Mouse (Mus musculus) midbrain, embryonic 15.5 days (tissue): ENCODE data around the gene Rnf167. TPM values are rescaled to one million over a fixed set of nuclear protein-coding genes. Genes with fewer than 3 reads are reported as not detected.

ENCODE experiments used
- ATAC-seq: fragments of 200-750 bp; cut with Nextera tagmentation; replicated peaks from 2 replicates; pipeline ENCODE4 v1.8.0; 2017; ENCODE audit warnings: moderate TSS enrichment
- H3K27ac ChIP-seq: fragments of 300-500 bp; sonication (generic); 2 replicates; pipeline ENCODE4 v1.5.1; 2015; ENCODE audit warnings: mild to moderate bottlenecking, inconsistent platforms
- H3K27me3 ChIP-seq: fragments of 300-500 bp; sonication (generic); replicated peaks from 2 replicates; pipeline ENCODE4 v1.6.1; 2015; ENCODE audit warnings: inconsistent platforms
- H3K36me3 ChIP-seq: fragments of 300-500 bp; sonication (generic); replicated peaks from 2 replicates; pipeline ENCODE4 v1.6.1; 2015; ENCODE audit warnings: inconsistent platforms
- H3K4me1 ChIP-seq: fragments of 300-500 bp; sonication (generic); 2 replicates; pipeline ENCODE4 v1.6.1; 2015; ENCODE audit warnings: inconsistent platforms
- H3K4me2 ChIP-seq: fragments of 300-500 bp; sonication (generic); 2 replicates; pipeline ENCODE4 v1.6.1; 2015; ENCODE audit warnings: inconsistent platforms, mild to moderate bottlenecking, moderate library complexity
- H3K4me3 ChIP-seq: fragments of 300-500 bp; sonication (generic); 2 replicates; pipeline ENCODE4 v1.5.1; 2015; ENCODE audit warnings: mild to moderate bottlenecking, inconsistent platforms
- H3K9ac ChIP-seq: fragments of 300-500 bp; sonication (generic); 2 replicates; pipeline ENCODE4 v1.6.1; 2015; ENCODE audit warnings: mild to moderate bottlenecking, inconsistent platforms
- H3K9me3 ChIP-seq: fragments of 300-500 bp; sonication (generic); 2 replicates; pipeline ENCODE4 v1.6.1; 2016; ENCODE audit warnings: inconsistent platforms
- WGBS: fragments of 180-500 bp; shearing (Covaris S2); methylation state at CpG from one replicate; pipeline ENCODE4 v1.1.7; 2015; ENCODE audit warnings: mixed read lengths; 5-methylcytosine and 5-hydroxymethylcytosine counted together
- polyA plus RNA-seq: library from polyadenylated mRNA; unstranded; fragments of >200 nt; fragmentation: Nextera tagmentation; extraction: Ambion mirVana; gene quantifications from 2 replicates; pipeline ENCODE4 v1.2.1, GENCODE M21; 2015

Rnf167 gene
- polyA plus RNA-seq, 1 experiment from 2014 or later, result 114 TPM

- no peak for ATAC-seq
- peaks cover 31% of the 10 kb centered on the region for H3K36me3 ChIP-seq
- no peaks in the 10 kb centered on the region for H3K9me3 ChIP-seq
- peak overlapping the region; percentile 93 for H3K4me2 ChIP-seq
- WGBS, result 71% methylated on average over 12 of the region's 12 CpGs
- H3K27me3 ChIP-seq, result 0 out of 2 replicates have a peak, but pooled peaks cover 2% of the 10 kb centered on the region
- H3K27ac ChIP-seq, result no peak overlapping the region
- peaks cover 54% of the 10 kb centered on the region for H3K4me1 ChIP-seq
- peak overlapping the region; percentile 99 for H3K4me3 ChIP-seq
- H3K9ac ChIP-seq, result no peak overlapping the region
Measured at GRCm38 (mm10) chr11:70652029-70652883, 5.2 kb downstream of the Rnf167 start.

- ATAC-seq, result no peak
- H3K4me1 ChIP-seq, result peaks cover 52% of the 10 kb centered on the region
Measured at GRCm38 (mm10) chr11:70652884-70653344, 5.9 kb downstream of the Rnf167 start.

GRCm38 (mm10) chr11:70653345-70654197 is 6.5 kb downstream of the Rnf167 start:
- Histone ChIP-seq H3K9ac (peak overlapping the region; percentile 99), H3K9me3 (no peaks in the 10 kb centered on the region), H3K4me2 (peak overlapping the region; percentile 93), H3K27ac (peak overlapping the region; percentile 97), H3K4me3 (peak overlapping the region; percentile 99), H3K36me3 (peaks cover 31% of the 10 kb centered on the region), H3K4me1 (peaks cover 45% of the 10 kb centered on the region), H3K27me3 (0 out of 2 replicates have a peak, but pooled peaks cover 2% of the 10 kb centered on the region)
- ATAC-seq, result peak; percentile 61
- under 1% methylated on average over 62 of the region's 63 CpGs for WGBS

More at GRCm38 (mm10) chr11:70652884-70653344, 5.9 kb downstream of the Rnf167 start:
- peak overlapping the region; percentile 99; the same call in 1 of the 2 replicates for H3K9ac ChIP-seq
- peak overlapping the region; percentile 99 for H3K4me3 ChIP-seq
- no peaks in the 10 kb centered on the region for H3K9me3 ChIP-seq
- 60% methylated on average over 6 of the region's 6 CpGs for WGBS
- peak overlapping the region; percentile 97 for H3K27ac ChIP-seq
- H3K4me2 ChIP-seq, result peak overlapping the region; percentile 93
- 0 out of 2 replicates have a peak, but pooled peaks cover 2% of the 10 kb centered on the region for H3K27me3 ChIP-seq
- H3K36me3 ChIP-seq, result peaks cover 31% of the 10 kb centered on the region

- under 1% methylated on average over 61 of the region's 61 CpGs for WGBS
- Histone ChIP-seq H3K9me3 (no peaks in the 10 kb centered on the region), H3K4me2 (peak within 1 kb of the TSS; percentile 93), H3K27ac (peak within 1 kb of the TSS; percentile 97), H3K36me3 (peaks cover 26% of the 10 kb centered on the region), H3K27me3 (0 out of 2 replicates have a peak, but pooled peaks cover 2% of the 10 kb centered on the region), H3K4me3 (peak within 1 kb of the TSS; percentile 99), H3K4me1 (peaks cover 38% of the 10 kb centered on the region), H3K9ac (peak within 1 kb of the TSS; percentile 99)
- ATAC-seq, result peak; percentile 61
Measured at GRCm38 (mm10) chr11:70654198-70654922, 7.3 kb downstream of the Rnf167 start, which contains the start of gene Pfn1. Gene Pfn1 (minus strand): TSS chr11:70654644.

GRCm38 (mm10) chr11:70654923-70655570 is 8.0 kb downstream of the Rnf167 start:
- peak overlapping the region; percentile 93 for H3K4me2 ChIP-seq
- WGBS, result under 1% methylated on average over 48 of the region's 48 CpGs
- ATAC-seq, result peak; percentile 63
- H3K9ac ChIP-seq, result peak overlapping the region; percentile 99
- peak overlapping the region; percentile 99 for H3K4me3 ChIP-seq
- H3K36me3 ChIP-seq, result peaks cover 19% of the 10 kb centered on the region
- H3K27me3 ChIP-seq, result 0 out of 2 replicates have a peak, but pooled peaks cover 2% of the 10 kb centered on the region
- H3K4me1 ChIP-seq, result peaks cover 38% of the 10 kb centered on the region
- H3K9me3 ChIP-seq, result no peaks in the 10 kb centered on the region
- H3K27ac ChIP-seq, result peak overlapping the region; percentile 97

GRCm38 (mm10) chr11:70655571-70656455 is 8.8 kb downstream of the Rnf167 start:
- Histone ChIP-seq H3K36me3 (peaks cover 13% of the 10 kb centered on the region), H3K9ac (peak overlapping the region; percentile 99)
- ATAC-seq, result no peak; the same call in 1 of the 2 replicates

GRCm38 (mm10) chr11:70656456-70656927 is 9.5 kb downstream of the Rnf167 start:
- 5% methylated on average over 16 of the region's 16 CpGs for WGBS
- H3K4me3 ChIP-seq, result peak overlapping the region; percentile 99
- no peaks in the 10 kb centered on the region for H3K9me3 ChIP-seq
- peaks cover 33% of the 10 kb centered on the region for H3K4me1 ChIP-seq
- H3K27ac ChIP-seq, result peak overlapping the region; percentile 97; the same call in 1 of the 2 replicates
- peaks cover 8% of the 10 kb centered on the region; the same call in 1 of the 2 replicates for H3K36me3 ChIP-seq
- peak overlapping the region; percentile 93 for H3K4me2 ChIP-seq
- H3K9ac ChIP-seq, result peak overlapping the region; percentile 45
- ATAC-seq, result no peak
- H3K27me3 ChIP-seq, result 0 out of 2 replicates have a peak, but pooled peaks cover 2% of the 10 kb centered on the region

More at GRCm38 (mm10) chr11:70655571-70656455, 8.8 kb downstream of the Rnf167 start:
- Histone ChIP-seq H3K4me2 (peak overlapping the region; percentile 93), H3K27me3 (0 out of 2 replicates have a peak, but pooled peaks cover 2% of the 10 kb centered on the region), H3K4me1 (peaks cover 36% of the 10 kb centered on the region), H3K9me3 (no peaks in the 10 kb centered on the region), H3K27ac (peak overlapping the region; percentile 97), H3K4me3 (peak overlapping the region; percentile 99)
- WGBS, result 1% methylated on average over 59 of the region's 61 CpGs

GRCm38 (mm10) chr11:70656964-70657363 is 9.9 kb downstream of the Rnf167 start, which contains the start of gene Eno3:
Gene Eno3 (plus strand): TSS chr11:70657202.
- peaks cover 7% of the 10 kb centered on the region; the same call in 1 of the 2 replicates for H3K36me3 ChIP-seq
- peak within 1 kb of the TSS; percentile 93 for H3K4me2 ChIP-seq
- H3K4me1 ChIP-seq, result peaks cover 30% of the 10 kb centered on the region
- 0 out of 2 replicates have a peak, but pooled peaks cover 2% of the 10 kb centered on the region for H3K27me3 ChIP-seq
- H3K4me3 ChIP-seq, result peak within 1 kb of the TSS; percentile 99
- ATAC-seq, result no peak
- H3K27ac ChIP-seq, result peak within 1 kb of the TSS; percentile 97
- WGBS, result 19% methylated on average over 3 of the region's 3 CpGs
- H3K9me3 ChIP-seq, result no peaks in the 10 kb centered on the region
- peak within 1 kb of the TSS; percentile 45 for H3K9ac ChIP-seq

- Histone ChIP-seq H3K27me3 (0 out of 2 replicates have a peak, but pooled peaks cover 2% of the 10 kb centered on the region), H3K36me3 (peaks cover 6% of the 10 kb centered on the region; the same call in 1 of the 2 replicates), H3K4me2 (no peak overlapping the region), H3K9me3 (no peaks in the 10 kb centered on the region), H3K4me3 (no peak overlapping the region), H3K9ac (no peak overlapping the region), H3K4me1 (peaks cover 24% of the 10 kb centered on the region), H3K27ac (no peak overlapping the region)
- ATAC-seq, result no peak
- 53% methylated on average over 6 of the region's 6 CpGs for WGBS
Measured at GRCm38 (mm10) chr11:70657573-70657972, 10.5 kb downstream of the Rnf167 start.

GRCm38 (mm10) chr11:70657991-70658390 is 11.0 kb downstream of the Rnf167 start:
- H3K4me3 ChIP-seq, result no peak overlapping the region
- 66% methylated on average over 9 of the region's 9 CpGs for WGBS
- H3K27ac ChIP-seq, result no peak overlapping the region
- no peak overlapping the region for H3K9ac ChIP-seq
- H3K36me3 ChIP-seq, result peaks cover 9% of the 10 kb centered on the region; the same call in 1 of the 2 replicates
- H3K9me3 ChIP-seq, result no peaks in the 10 kb centered on the region
- 0 out of 2 replicates have a peak, but pooled peaks cover 2% of the 10 kb centered on the region for H3K27me3 ChIP-seq
- no peak overlapping the region for H3K4me2 ChIP-seq
- peaks cover 20% of the 10 kb centered on the region for H3K4me1 ChIP-seq
- ATAC-seq, result no peak
